10 mouse cellular contexts compared by ENCODE assay signal in genomic region chr2:30064298-30064697, GRCm38 (mm10). TPM values are rescaled to one million over a fixed set of nuclear protein-coding genes. Genes with fewer than 3 reads are reported as not detected.
DNase-seq lines count a peak whose midpoint lies in the region; ATAC-seq and TF ChIP-seq lines count a peak whose summit lies in the region.
"Had no signal": no experiment of that assay in that cellular context is flagged by ENCODE, and none has a peak within 500 bp of the region (broad histone marks: within the 10 kb centered on the region; RNA-seq: fewer than 3 reads in every experiment).

No protein-coding gene starts in this region.

- TF ChIP-seq CTCF in ES-Bruce4 (IDR thresholded peaks at IDR 0.05; ENCODE audit: low read depth, low read length), result no peak

- H3K4me1 ChIP-seq in kidney, embryonic 14.5 days (ENCODE audit: control insufficient read depth, insufficient read depth, low read length), result peaks cover 22% of the 10 kb centered on the region
- no peaks in the 10 kb centered on the region for H3K4me1 ChIP-seq in ES-Bruce4 (ENCODE audit: control insufficient read depth, insufficient read depth, low read length)
- peaks cover 27% of the 10 kb centered on the region for H3K4me1 ChIP-seq in embryonic facial prominence, embryonic 14.5 days (ENCODE audit: control insufficient read depth, insufficient read depth, low read length)
- peaks cover 67% of the 10 kb centered on the region for H3K4me1 ChIP-seq in liver, embryonic 13.5 days (replicated peaks)

- ATAC-seq in kidney, embryonic 14.5 days (ENCODE audit: low FRiP score, low TSS enrichment), result no peak
- ATAC-seq in embryonic facial prominence, embryonic 14.5 days (ENCODE audit: low read depth), result no peak
- ATAC-seq in liver, embryonic 13.5 days (ENCODE audit: low read depth), result no peak

- no peaks in the 10 kb centered on the region for H3K27me3 ChIP-seq in kidney, embryonic 14.5 days (ENCODE audit: control insufficient read depth, insufficient read depth, low read length)
- H3K27me3 ChIP-seq in ES-Bruce4 (ENCODE audit: control insufficient read depth, insufficient read depth, low read length, poor library complexity, severe bottlenecking), result no peaks in the 10 kb centered on the region
- H3K27me3 ChIP-seq in embryonic facial prominence, embryonic 14.5 days (replicated peaks; ENCODE audit: control insufficient read depth, insufficient read depth, low read length), result no peaks in the 10 kb centered on the region
- H3K27me3 ChIP-seq in liver, embryonic 13.5 days, result no peaks in the 10 kb centered on the region

- H3K9ac ChIP-seq in kidney, embryonic 14.5 days (ENCODE audit: low read depth, low read length), result peak overlapping the region; percentile 73; the same call in 1 of the 2 replicates
- peak overlapping the region; percentile 100 for H3K9ac ChIP-seq in ES-Bruce4 (ENCODE audit: low read depth, poor library complexity, severe bottlenecking)
- peak overlapping the region; percentile 38; the same call in 1 of the 2 replicates for H3K9ac ChIP-seq in embryonic facial prominence, embryonic 14.5 days (ENCODE audit: low read depth, low read length)
- H3K9ac ChIP-seq in liver, embryonic 13.5 days, result peak overlapping the region; percentile 86

- no peak for DNase-seq in kidney, postnatal 25 days
- no peak for DNase-seq in embryonic facial prominence, embryonic 14.5 days (ENCODE audit: low spot score)
- DNase-seq in liver, embryonic 13.5 days, result no peak
- no peak for DNase-seq in gastrocnemius, postnatal 10 days
- DNase-seq in cerebellum, adult 8-10 months, result no peak
- no peak for DNase-seq in cerebellum, postnatal 4 days (ENCODE audit: low spot score in 2 of 2)
- DNase-seq: cerebellum, adult 18-20 months; gastrocnemius, adult 2 months had no signal

- no peak overlapping the region for H3K4me3 ChIP-seq in kidney, embryonic 14.5 days (ENCODE audit: low read length)
- H3K4me3 ChIP-seq in ES-Bruce4 (ENCODE audit: low read depth, low read length), result peak overlapping the region; percentile 93
- H3K4me3 ChIP-seq in embryonic facial prominence, embryonic 14.5 days (ENCODE audit: low read depth, low read length), result peak overlapping the region; percentile 58
- peak overlapping the region; percentile 70 for H3K4me3 ChIP-seq in liver, embryonic 13.5 days (replicated peaks)
- H3K4me3 ChIP-seq: gastrocnemius, adult 2 months had no signal

- H3K4me2 ChIP-seq in kidney, embryonic 14.5 days (replicated peaks; ENCODE audit: low read depth, low read length), result peak overlapping the region; percentile 86
- peak overlapping the region; percentile 73 for H3K4me2 ChIP-seq in embryonic facial prominence, embryonic 14.5 days (ENCODE audit: low read depth, low read length)
- peak overlapping the region; percentile 98 for H3K4me2 ChIP-seq in liver, embryonic 13.5 days

- no peak overlapping the region for H3K27ac ChIP-seq in kidney, embryonic 14.5 days (ENCODE audit: low read depth, low read length)
- H3K27ac ChIP-seq in ES-Bruce4 (ENCODE audit: insufficient read depth, low read length), result peak overlapping the region; percentile 67; the same call in 1 of the 2 replicates
- 0 out of 2 replicates have a peak overlapping the region, but pooled peaks have one; percentile 1 for H3K27ac ChIP-seq in embryonic facial prominence, embryonic 14.5 days (replicated peaks; ENCODE audit: low read depth, low read length)
- peak overlapping the region; percentile 91 for H3K27ac ChIP-seq in liver, embryonic 13.5 days

- WGBS in kidney, embryonic 14.5 days, result 47% methylated on average over 3 of the region's 3 CpGs
- 46% methylated on average over 3 of the region's 3 CpGs for WGBS in embryonic facial prominence, embryonic 14.5 days
- 9% methylated on average over 3 of the region's 3 CpGs for WGBS in liver, embryonic 13.5 days (ENCODE audit: insufficient replicate concordance)

- TF ChIP-seq EP300 in ES-Bruce4 (IDR thresholded peaks at IDR 0.05; ENCODE audit: insufficient read depth, low read depth, low read length), result no peak

- H3K9me3 ChIP-seq in kidney, embryonic 14.5 days (ENCODE audit: control insufficient read depth, low read length), result no peaks in the 10 kb centered on the region
- no peaks in the 10 kb centered on the region for H3K9me3 ChIP-seq in ES-Bruce4 (replicated peaks; ENCODE audit: control insufficient read depth, insufficient read depth, low read length, poor library complexity, severe bottlenecking)
- no peaks in the 10 kb centered on the region for H3K9me3 ChIP-seq in embryonic facial prominence, embryonic 14.5 days (ENCODE audit: control insufficient read depth, low read length)
- H3K9me3 ChIP-seq in liver, embryonic 13.5 days (replicated peaks), result no peaks in the 10 kb centered on the region

- peaks cover 15% of the 10 kb centered on the region for H3K36me3 ChIP-seq in kidney, embryonic 14.5 days (ENCODE audit: control insufficient read depth, insufficient read depth, low read length)
- peaks cover 35% of the 10 kb centered on the region for H3K36me3 ChIP-seq in ES-Bruce4 (ENCODE audit: control insufficient read depth, insufficient read depth, low read length, poor library complexity, severe bottlenecking)
- peaks cover 16% of the 10 kb centered on the region for H3K36me3 ChIP-seq in embryonic facial prominence, embryonic 14.5 days (ENCODE audit: control insufficient read depth, insufficient read depth, low read length)
- peaks cover 15% of the 10 kb centered on the region for H3K36me3 ChIP-seq in liver, embryonic 13.5 days

- no peak for TF ChIP-seq POLR2A in ES-Bruce4 (IDR thresholded peaks at IDR 0.05; ENCODE audit: insufficient read depth, low read length)

RNA-seq across cellular contexts. Expression of gene Set, which starts 7.1 kb away (rescaled TPM):
- 647 and 702 TPM in 2 replicates for polyA plus RNA-seq in kidney, embryonic 14.5 days (2014; fragmentation: Nextera tagmentation; extraction: Ambion mirVana)
- 1,058 and 1,233 TPM in 2 replicates for polyA plus RNA-seq in ES-Bruce4 (2011; ENCODE audit: insufficient read depth, insufficient read length, low read depth, missing spikeins)
- polyA plus RNA-seq in embryonic facial prominence, embryonic 14.5 days (2014; fragmentation: Nextera tagmentation; extraction: Ambion mirVana), result 351 and 393 TPM in 2 replicates
- 317 and 337 TPM in 2 replicates for polyA plus RNA-seq in liver, embryonic 13.5 days (2015; fragmentation: Nextera tagmentation; extraction: Ambion mirVana)
- total RNA-seq in gastrocnemius, postnatal 10 days (2021), result 100 to 1,000 TPM; 128 to 134 TPM

RNA-seq across cellular contexts. Expression of gene Pkn3, which starts 13.2 kb away (rescaled TPM):
- polyA plus RNA-seq in kidney, embryonic 14.5 days (2014; fragmentation: Nextera tagmentation; extraction: Ambion mirVana), result 7.8 and 9.1 TPM in 2 replicates
- 15.2 and 17.2 TPM in 2 replicates for polyA plus RNA-seq in ES-Bruce4 (2011; ENCODE audit: insufficient read depth, insufficient read length, low read depth, missing spikeins)
- 5.6 and 7.6 TPM in 2 replicates for polyA plus RNA-seq in embryonic facial prominence, embryonic 14.5 days (2014; fragmentation: Nextera tagmentation; extraction: Ambion mirVana)
- 3.1 and 3.2 TPM in 2 replicates for polyA plus RNA-seq in liver, embryonic 13.5 days (2015; fragmentation: Nextera tagmentation; extraction: Ambion mirVana)
- total RNA-seq in gastrocnemius, postnatal 10 days (2021), result 1 to 10 TPM; 4.5 to 8.3 TPM

RNA-seq across cellular contexts. Expression of gene Wdr34, which starts 15.6 kb away (rescaled TPM):
- polyA plus RNA-seq in kidney, embryonic 14.5 days (2014; fragmentation: Nextera tagmentation; extraction: Ambion mirVana), result 41.2 and 42.6 TPM in 2 replicates
- polyA plus RNA-seq in ES-Bruce4 (2011; ENCODE audit: insufficient read depth, insufficient read length, low read depth, missing spikeins), result 20.6 and 22.2 TPM in 2 replicates
- polyA plus RNA-seq in embryonic facial prominence, embryonic 14.5 days (2014; fragmentation: Nextera tagmentation; extraction: Ambion mirVana), result 29.0 and 33.7 TPM in 2 replicates
- polyA plus RNA-seq in liver, embryonic 13.5 days (2015; fragmentation: Nextera tagmentation; extraction: Ambion mirVana), result 9.9 and 10.7 TPM in 2 replicates
- 1 to 10 TPM; 4.7 to 5.4 TPM for total RNA-seq in gastrocnemius, postnatal 10 days (2021)

RNA-seq across cellular contexts. Expression of gene Zdhhc12, which starts 29.1 kb away (rescaled TPM):
- 36.3 and 40.9 TPM in 2 replicates for polyA plus RNA-seq in kidney, embryonic 14.5 days (2014; fragmentation: Nextera tagmentation; extraction: Ambion mirVana)
- polyA plus RNA-seq in ES-Bruce4 (2011; ENCODE audit: insufficient read depth, insufficient read length, low read depth, missing spikeins), result 39.0 and 41.2 TPM in 2 replicates
- 26.1 and 28.9 TPM in 2 replicates for polyA plus RNA-seq in embryonic facial prominence, embryonic 14.5 days (2014; fragmentation: Nextera tagmentation; extraction: Ambion mirVana)
- 22.8 and 23.9 TPM in 2 replicates for polyA plus RNA-seq in liver, embryonic 13.5 days (2015; fragmentation: Nextera tagmentation; extraction: Ambion mirVana)
- 1 to 10 TPM; 3.4 to 4.2 TPM for total RNA-seq in gastrocnemius, postnatal 10 days (2021)

Comparison
In these comparisons a context has a peak if more than half of its experiments do, and no peak if none do; other contexts are left out.
1. H3K9ac ChIP-seq: peak in every context shown above with its lines; median percentile 100 in ES-Bruce4; 86 in liver, embryonic 13.5 days; 73 in kidney, embryonic 14.5 days; 38 in embryonic facial prominence, embryonic 14.5 days.